Mouse (Mus musculus) granulocyte monocyte progenitor cell, adult 5-6 weeks (primary cell): ENCODE results near the gene Apof. TPM values are rescaled to one million over a fixed set of nuclear protein-coding genes. Genes with fewer than 3 reads are reported as not detected.
A peak's percentile ranks its signal among the peaks of the same experiment; 100 is the strongest.

ENCODE experiments used
- ATAC-seq: replicated peaks from 2 replicates; pipeline ENCODE4 v1.8.0; 2016; ENCODE audit warnings: mild to moderate bottlenecking, moderate TSS enrichment, inconsistent platforms; ENCODE audit not compliant: poor library complexity, severe bottlenecking
- total RNA-seq, 2 experiments: library from RNA; stranded (forward) in 1 of 2; stranded (reverse) in 1 of 2; fragments of 200-712, 200-1000 nt in 1 of 2; fragments of >200 nt in 1 of 2; fragmentation: Nextera tagmentation in 1 of 2; gene quantifications; 2 replicates each; pipeline ENCODE4 v1.2.3; 2014 to 2017

Apof gene
- not detected in 2 replicates for total RNA-seq (2014; fragmentation: Nextera tagmentation)
- total RNA-seq (2017) = 0.34 and 0.57 TPM in 2 replicates

DNA sequence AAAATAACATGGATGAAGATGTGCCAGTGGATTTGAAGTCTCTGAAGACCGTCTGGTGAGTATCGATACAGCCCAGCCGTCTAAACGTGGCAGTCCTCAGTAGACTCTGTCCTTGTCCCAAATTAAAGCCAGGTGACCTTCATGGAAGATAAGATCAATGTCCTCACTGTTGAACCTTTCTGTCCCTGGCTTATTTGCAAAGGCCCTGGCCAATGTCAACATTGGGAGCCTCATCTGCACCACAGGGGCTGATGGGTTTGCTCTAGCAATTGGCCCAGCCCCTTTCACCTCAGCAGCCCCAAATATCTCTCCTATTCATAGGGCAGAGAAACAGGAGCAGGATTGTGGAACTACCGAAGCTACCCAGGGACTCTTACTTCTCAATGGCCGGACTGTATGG is at the start of gene Apof:
TSS of gene Apof (plus strand) at position 301 of the 400 bp plus-strand sequence.
- ATAC-seq = no peak

DNA sequence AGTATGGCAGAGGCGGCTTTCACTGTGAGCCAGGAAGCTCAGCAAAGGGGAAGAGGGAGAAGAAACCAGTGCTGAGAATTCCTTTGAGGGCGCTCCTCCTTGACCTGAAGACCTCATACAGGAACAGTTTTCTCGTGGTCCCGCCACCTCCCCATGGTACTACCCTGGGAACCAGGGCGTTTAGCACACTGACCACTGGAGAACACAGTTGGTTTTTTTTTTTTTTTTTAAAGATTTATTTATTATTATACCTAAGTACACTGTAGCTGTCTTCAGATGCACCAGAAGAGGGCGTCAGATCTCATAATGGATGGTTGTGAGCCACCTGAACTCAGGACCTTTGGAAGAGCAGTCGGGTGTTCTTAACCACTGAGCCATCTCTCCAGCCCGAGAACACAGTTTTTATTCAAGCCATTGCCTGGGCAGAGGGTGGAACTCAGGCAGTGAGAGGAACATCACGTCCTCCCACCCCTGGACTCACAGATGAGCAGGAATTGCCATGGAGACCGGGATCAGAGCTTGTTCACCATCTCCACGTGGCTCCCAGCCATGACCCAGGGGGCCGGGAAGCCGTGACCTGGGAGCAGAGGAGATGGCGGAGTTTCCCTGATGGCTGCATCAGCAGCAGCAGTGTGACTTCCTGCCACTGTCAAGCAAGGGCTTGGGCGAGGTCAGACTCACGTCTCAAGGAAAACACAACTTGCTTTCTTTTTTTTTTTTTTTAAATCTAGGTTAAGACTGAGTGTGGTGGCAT is 46.8 kb upstream of the Apof start:
- ATAC-seq = no peak

DNA sequence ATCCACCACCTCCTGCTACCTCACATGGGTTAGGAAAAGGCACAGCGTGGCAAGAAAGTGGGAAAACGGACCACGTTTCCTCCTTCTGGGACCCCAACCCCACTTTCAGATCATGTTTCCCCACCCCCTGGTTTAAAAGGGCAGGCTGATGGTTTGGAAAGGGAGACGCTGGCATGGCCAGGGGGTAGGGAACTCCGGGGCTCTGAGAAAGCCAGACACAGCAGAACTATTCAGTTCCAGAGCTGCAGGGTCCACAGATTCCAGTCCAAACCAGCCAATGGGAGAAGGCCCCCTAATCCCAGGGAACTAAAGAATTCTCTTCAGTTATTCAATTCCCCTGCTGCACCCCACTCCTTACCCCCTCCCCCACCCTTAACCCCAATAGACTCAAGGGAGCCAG is 43.4 kb upstream of the Apof start:
- no peak for ATAC-seq

DNA sequence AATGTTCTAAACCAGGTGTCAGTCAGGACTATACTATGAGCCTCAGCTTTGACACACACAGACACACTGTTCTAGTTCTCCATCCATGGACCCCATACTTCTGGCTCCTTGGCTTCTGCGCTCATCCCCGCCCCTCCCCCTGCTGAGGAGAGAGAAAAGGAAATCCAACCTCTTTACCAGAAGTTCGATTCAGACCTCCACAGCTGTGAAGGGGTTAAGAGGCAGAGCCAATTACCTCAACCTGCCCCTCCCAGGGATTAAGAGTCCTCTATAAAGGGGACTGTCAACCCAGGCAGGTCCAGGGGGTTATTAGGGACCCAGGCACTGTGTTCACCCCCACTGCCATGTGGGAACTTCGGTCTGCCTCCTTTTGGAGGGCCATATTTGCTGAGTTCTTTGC is 42.9 kb upstream of the Apof start, which contains the start of gene Mip:
TSS of gene Mip (plus strand) at position 301 of the 400 bp plus-strand sequence.
- no peak for ATAC-seq

DNA sequence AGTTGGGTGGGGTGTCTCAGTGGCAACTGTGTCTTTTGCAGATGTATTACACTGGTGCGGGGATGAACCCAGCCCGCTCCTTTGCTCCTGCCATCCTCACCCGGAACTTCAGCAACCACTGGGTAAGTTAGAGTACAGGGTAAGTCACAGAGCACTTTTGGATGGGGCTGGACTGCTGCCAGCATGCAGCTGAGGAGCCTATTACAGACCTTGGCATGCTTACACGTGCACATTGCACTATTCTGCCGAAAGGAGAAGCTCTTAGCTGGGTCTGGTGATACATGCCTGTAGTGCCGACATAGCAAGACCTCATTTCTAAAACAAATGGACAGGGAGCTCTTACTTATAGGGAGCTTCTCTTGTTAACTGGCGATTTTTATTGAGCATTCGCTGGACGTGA is 40.9 kb upstream of the Apof start:
- no peak for ATAC-seq

DNA sequence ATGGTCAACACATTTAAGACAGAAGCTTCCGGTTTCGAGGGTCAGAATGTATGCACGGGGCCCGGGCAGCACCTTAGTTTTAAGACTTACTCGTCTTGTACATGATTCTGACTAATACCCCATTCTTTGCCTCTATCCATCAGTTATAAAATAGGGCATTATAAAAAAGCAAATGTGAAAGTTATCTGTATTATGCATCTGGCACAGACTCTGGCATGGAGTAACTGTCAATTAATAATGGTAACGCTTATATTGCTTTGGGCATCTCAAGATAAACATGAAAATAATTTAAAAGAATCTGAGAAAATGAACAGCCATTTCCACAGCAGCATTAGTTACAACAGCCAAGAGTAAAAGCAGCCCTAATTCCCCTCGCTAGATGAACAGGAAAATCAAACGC is 40.5 kb upstream of the Apof start:
- no peak for ATAC-seq

DNA sequence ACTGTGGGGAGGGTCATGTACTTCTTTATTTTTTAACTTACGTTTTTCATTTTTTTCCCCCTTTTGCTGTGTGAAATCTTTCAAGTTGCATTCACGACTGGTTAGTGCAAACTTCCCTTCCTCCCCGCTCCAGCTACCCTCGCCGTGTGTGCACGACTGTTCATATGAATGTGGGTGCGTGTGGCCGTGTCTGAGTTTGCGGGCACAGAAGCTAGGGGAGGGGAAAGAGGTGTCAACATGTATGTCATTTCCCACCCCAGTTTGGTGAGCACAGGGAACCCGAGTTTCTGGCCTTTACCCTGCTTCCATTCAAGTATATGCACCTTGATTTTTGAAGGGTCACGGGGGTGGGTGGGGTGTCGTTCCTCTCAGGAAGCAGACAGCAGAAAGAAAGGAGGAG is 37.9 kb upstream of the Apof start:
- peak; percentile 42 for ATAC-seq

DNA sequence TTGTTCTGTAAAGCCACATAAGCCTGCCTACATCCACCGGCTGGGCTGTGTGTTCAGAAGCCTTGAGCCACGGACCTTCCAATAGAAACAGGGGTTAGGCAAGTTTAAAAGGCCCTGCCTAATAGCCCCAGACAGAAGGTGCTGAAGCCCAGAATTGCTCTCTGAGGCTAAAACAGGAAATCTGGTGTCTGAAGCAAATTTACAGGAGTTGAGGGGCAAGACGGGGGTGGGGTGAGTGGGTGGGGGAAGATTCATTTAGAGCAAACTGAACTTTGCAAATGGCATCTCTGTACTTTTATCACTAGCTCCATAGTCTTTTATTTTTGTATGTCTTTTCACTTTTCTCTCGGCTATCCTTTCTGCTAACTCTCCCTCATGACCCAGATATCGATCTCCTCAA is 37.3 kb upstream of the Apof start:
- peak; percentile 22 for ATAC-seq

DNA sequence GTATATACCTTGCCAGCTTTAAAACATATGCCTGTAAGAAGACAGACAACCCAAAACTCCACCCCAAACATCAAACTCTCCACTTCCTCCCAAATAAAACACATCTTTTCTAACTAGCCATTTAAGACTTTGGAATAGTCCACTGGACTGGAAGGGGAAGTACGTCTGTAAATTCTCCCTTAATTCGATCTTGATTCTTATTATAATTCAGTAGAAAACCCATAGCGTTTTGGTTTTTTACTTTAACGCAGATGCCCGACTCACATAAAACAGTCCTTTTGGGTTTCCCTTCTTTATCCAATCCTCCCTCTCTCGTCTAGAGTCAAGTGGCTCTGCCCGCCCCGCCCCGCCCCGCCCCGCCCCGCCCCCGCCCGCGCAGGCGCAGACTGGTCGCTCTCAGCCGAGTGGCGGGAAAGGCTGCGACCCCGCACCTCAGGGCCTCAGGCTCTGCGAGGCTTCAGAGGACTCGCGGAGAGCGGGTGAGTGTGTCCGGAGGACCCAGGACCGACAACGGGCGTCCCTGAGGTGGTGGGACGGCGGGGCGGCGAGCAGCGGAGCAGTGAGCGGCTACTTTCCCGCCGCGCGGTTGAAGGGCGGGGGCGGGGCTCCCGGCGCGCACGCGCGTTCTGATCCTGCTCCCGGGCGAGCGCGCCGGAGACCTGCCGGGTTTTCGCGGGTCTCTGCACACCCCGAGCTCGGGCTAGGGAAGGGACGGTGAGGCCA is 36.6 kb upstream of the Apof start, which contains the start of gene Timeless:
TSS of gene Timeless (plus strand) at position 369 of the 723 bp plus-strand sequence.
- ATAC-seq = peak; percentile 33

DNA sequence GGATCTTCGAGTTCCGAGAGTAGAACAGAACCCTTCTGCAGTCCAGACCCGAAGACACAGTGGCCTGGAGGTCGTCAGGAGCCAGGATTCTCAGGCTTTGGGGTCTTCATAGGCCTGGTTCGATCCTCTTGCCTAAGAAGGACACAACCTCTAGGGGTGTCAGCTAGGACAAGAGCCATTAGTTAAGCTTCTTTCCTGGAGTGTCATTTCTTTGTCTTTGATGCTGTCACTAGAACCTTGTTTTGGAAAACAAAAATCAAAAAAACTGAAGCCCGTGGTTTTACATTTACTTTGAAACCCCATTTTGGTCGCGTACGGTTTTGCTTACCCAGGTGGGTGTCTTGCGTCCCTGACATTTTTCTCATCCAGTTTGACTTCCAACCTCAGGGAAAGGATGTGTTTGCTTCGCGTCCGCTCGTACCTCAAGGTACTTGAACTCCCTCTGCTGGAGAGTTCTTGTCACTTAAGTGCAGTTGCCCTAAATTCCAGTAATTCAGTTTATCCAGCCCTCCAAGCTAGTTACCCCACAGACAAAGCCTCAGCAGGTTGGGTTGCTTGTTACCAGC is 36.0 kb upstream of the Apof start:
- ATAC-seq = peak; percentile 34

DNA sequence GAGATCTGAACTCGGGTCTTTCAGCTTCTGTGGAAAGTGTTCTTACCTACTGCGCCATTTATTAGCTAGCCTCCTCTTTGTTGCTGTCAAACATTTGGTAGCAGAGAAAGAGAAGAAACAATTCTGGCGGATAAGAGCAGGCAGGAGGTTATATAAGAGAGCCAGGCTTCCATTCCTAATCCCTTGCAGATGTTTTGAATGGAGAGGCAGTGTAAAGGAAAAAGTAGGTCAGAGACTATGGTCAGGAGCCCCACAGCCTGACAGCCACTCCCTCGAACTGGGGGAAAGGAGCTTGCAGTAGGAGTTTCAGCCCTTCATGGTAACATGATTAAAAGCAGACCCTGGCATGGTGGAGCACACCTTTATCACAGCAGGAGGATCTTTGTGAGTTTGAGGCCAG is 32.1 kb upstream of the Apof start:
- no peak for ATAC-seq

DNA sequence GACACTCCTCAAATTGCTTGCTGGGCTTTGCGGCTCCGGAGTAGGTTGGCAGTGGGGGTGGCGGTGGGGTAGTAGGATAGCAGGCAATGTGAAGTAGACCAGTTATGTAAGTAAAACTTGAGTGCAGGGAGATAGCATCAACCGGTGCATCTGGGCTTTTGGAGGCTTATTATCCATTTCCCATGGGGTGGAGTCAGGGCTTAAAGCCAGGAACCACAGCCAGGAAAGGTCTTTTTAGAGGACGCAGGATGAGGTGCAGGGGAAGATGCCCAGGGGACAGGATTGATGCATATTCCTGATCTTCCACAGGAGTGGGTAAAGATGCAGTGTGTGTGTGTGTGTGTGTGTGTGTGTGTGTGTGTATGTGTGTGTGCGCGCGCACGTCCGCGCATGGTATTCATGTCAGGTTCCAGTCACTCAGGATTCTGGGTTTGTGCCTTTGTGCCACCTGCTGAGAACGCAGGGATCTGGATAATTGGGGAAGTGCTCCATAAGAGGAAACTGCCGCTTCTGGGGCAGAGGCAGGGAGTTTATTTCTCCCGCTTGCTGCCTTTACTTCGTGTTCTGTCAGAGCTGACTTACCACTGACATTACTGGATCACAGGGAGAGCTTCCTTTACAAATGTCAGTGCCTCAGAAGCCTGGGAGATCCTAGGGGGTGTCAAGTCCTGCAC is 30.5 kb upstream of the Apof start:
- peak; percentile 50 for ATAC-seq

DNA sequence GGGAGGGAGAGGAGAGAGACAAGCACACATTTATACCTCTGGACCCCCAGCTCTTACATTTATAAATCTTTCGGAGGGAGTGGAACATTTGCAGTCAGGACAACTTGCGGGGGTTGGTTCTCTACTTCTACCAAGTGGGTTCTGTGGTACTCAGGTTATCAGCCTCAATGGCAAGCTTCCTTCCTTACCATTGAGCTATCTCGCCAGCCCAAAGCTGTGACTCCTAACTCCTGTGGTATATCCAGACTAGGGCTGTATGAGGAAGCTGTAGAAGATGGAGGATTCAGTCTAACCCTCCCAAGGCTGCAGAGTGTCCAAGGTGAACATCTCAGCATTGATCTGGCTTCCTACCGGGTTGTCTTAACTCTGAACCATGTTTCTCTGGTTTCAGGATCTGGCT is 29.3 kb upstream of the Apof start:
- no peak for ATAC-seq

DNA sequence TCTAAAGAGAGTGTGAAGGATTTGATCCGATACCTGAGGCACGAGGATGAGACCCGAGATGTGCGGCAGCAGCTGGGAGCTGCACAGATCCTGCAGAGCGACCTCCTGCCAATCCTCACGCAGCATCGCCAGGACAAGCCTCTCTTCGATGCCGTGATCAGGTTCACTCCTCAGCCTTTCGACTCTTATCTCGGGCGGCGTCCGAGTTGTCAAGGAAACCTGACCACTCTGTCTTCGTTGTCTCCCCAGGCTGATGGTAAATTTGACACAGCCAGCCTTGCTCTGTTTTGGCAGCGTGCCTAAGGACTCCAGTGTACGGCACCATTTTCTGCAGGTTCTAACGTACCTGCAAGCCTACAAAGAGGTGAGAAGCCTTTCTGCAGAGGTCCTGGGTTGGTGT is 28.3 kb upstream of the Apof start:
- ATAC-seq = no peak

DNA sequence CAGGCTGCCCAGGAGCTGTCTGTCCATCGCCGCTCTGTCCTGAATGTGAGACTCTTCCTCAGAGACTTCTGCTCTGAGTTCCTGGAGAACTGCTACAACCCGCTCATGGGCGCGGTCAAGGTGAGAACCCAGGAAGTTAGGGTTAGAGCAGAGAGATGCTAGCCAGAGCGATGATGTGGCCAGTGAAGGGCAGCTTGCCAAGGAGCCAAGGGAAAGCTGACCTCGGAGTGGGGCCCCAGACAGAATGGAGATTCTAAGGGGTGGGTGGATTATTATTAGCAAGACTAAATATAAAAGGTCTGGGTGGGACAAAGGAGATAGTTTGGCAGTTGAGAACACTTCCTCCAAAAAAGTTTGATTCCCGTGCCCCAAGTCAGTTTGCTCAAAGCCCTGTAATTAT is 25.2 kb upstream of the Apof start:
- ATAC-seq = no peak

DNA sequence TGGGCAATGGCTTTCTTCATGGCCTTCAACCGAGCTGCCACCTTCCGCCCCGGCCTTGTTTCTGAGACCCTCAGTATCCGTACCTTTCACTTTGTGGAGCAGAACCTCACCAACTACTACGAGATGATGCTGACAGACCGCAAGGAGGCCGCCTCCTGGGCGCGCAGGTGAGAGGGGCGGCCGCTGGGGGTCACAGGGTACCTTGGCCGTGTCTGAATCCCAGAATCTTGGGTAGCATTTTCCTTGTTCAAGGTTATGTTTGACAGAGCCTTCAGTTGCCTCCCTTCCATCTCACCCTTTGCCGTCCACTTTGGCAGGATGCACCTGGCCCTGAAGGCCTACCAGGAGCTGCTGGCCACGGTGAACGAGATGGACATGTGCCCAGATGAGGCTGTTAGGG is 24.4 kb upstream of the Apof start:
- ATAC-seq = no peak

DNA sequence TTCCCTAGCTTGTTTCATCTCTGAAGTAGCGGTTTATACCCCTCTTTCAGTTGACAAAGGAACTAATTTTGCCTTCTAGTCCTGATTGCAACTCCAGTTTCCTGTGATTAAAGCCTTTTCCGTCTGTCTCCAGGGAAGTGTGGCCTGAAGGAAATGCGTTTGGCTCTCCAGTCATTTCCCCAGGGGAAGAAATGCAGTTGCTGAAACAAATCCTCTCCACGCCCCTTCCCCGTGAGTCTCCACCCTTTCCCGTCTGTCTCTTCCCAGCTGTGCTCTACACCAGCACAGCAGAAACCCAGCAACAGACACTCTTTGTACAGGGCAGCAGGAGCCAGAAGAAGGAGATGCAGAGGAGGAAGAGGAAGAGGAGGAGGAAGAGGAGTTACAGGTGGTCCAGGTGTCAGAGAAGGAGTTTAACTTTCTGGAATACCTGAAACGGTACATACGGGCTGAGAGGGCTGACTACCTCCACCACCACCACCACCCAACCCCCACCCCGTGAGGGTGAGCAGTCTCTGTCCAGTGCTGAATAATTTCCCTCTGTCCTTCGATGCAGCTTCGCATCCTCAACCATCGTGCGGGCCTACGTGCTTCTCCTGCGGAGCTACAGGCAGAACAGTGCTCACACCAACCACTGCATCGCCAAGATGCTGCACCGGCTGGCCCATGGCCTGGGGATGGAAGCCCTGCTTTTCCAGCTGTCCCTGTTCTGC is 21.3 kb upstream of the Apof start:
- no peak for ATAC-seq

DNA sequence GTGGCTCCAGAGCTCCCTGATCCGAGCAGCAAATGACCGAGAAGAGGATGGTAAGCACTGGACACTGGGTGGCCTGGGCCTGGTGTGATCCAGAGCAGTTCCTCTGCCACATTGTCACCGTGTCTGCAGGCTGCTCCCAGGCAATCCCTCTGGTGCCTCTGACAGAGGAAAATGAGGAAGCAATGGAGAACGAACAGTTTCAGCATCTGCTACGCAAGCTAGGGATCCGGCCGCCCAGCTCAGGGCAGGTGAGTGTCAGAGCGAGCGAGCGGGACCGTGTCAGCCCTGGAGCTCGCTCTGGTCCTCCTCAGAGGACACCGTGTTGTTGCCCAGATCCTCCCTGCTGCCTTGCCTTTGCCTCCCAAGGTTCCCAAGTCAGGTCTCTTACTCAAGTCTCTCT is 17.9 kb upstream of the Apof start:
- ATAC-seq = peak; percentile 60

DNA sequence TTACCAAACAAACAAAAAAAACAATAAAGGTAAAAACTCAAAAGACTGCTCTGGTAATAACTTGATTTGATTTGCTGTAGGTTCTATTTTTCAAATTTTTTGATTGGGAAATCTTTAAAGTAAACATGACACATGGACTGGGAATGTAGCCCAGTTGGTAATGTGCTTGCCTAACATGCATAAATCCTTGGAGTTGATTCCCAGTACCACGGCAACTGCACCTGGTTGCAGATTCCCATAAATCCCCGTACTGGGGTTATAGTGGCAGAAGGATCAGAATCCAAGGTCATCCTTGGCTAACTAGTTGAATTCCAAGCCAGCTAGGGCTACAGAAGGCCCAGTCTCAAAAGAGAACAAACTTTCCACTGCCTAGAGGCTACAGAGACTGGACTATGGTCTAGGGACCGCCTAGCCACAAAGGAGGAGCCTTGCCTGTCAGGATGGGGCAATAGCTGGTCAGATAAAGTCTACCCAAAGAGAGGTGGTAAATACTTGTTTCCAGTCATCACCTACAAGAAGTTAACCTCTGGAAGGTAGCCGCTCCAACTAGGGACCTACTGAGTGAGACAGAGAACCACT is 14.7 kb upstream of the Apof start, which contains the start of gene Apon:
TSS of gene Apon (plus strand) at position 420 of the 579 bp plus-strand sequence.
- ATAC-seq = no peak

DNA sequence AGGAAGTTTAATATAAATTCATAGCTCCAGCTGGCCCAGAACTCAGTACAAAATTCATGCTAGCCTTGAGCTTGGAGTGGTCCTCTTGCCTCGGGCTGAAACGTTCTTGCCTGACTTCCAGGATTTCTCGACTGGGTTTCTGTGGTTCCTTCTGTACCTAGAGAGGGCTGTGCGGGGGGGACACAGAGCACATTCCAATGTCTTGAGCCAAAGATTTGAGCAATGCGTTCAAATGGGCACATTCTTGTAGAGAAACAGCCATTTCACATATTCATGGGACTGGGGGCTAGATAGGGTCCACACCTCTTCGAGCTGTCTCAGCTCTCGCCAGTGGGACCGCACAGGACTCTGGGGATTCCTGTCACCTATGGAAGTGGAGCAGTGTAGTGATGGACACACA is 12.5 kb upstream of the Apof start:
- ATAC-seq = no peak
